Mouse (Mus musculus) hindbrain, postnatal 0 days (tissue): ENCODE results near the gene Cdkn1a. TPM values are rescaled to one million over a fixed set of nuclear protein-coding genes. Genes with fewer than 3 reads are reported as not detected.
"Not testable (repeated sequence)": the region's sequence is repeated elsewhere in the genome, so short reads cannot be mapped to it uniquely, and the experiment has no call there.

Experiments
- ATAC-seq: fragments of 200-750 bp; cut with Nextera tagmentation; 2 replicates; pipeline ENCODE4 v1.8.0; 2017; ENCODE audit warnings: mild to moderate bottlenecking, moderate TSS enrichment, moderate library complexity
- DNase-seq: peaks from one replicate; pipeline ENCODE4 v3.0.0-alpha.2; 2015; ENCODE audit warnings: low spot score
- H3K27ac ChIP-seq: fragments of 300-500 bp; sonication (generic); 2 replicates; pipeline ENCODE4 v1.5.1; 2014; ENCODE audit warnings: mild to moderate bottlenecking
- H3K27me3 ChIP-seq: fragments of 300-500 bp; sonication (generic); 2 replicates; pipeline ENCODE4 v1.6.1; 2014; ENCODE audit warnings: low read length, mixed read lengths; ENCODE audit not compliant: insufficient read depth
- H3K36me3 ChIP-seq: fragments of 300-500 bp; sonication (generic); 2 replicates; pipeline ENCODE4 v1.6.1; 2014; ENCODE audit warnings: low read length, mixed read lengths; ENCODE audit not compliant: insufficient read depth
- H3K4me1 ChIP-seq: fragments of 300-500 bp; sonication (generic); 2 replicates; pipeline ENCODE4 v1.6.1; 2014; ENCODE audit warnings: antibody characterized with exemption, low read length, mixed read lengths; ENCODE audit not compliant: insufficient read depth
- H3K4me2 ChIP-seq: fragments of 300-500 bp; sonication (generic); 2 replicates; pipeline ENCODE4 v1.6.1; 2014; ENCODE audit warnings: low read depth, mild to moderate bottlenecking, low read length, moderate library complexity, mixed read lengths
- H3K4me3 ChIP-seq: fragments of 300-500 bp; sonication (generic); 2 replicates; pipeline ENCODE4 v1.5.1; 2014; ENCODE audit warnings: low read length
- H3K9ac ChIP-seq: fragments of 300-500 bp; sonication (generic); replicated peaks from 2 replicates; pipeline ENCODE4 v1.6.1; 2014; ENCODE audit warnings: mild to moderate bottlenecking, low read length, moderate library complexity, mixed read lengths
- H3K9me3 ChIP-seq: fragments of 300-500 bp; sonication (generic); 2 replicates; pipeline ENCODE4 v1.6.1; 2016; ENCODE audit warnings: low read length, mixed read lengths
- CTCF ChIP-seq: IDR thresholded peaks from 2 replicates; pipeline ENCODE4 v1.5.1; 2016; ENCODE audit warnings: antibody characterized with exemption, control low read depth, low read depth
- WGBS: fragments of 180-500 bp; shearing (Covaris S2); extraction: QIAGEN DNeasy Blood & Tissue Kit; methylation state at CpG from one replicate; pipeline ENCODE4 v1.1.7; 2014; 5-methylcytosine and 5-hydroxymethylcytosine counted together
- polyA plus RNA-seq: library from polyadenylated mRNA; unstranded; fragments of >200 nt; fragmentation: Nextera tagmentation; extraction: Ambion mirVana; gene quantifications from 2 replicates; pipeline ENCODE4 v1.2.1, GENCODE M21; 2015
- total RNA-seq: library from RNA; depleted of rRNA; stranded (reverse); fragments of >200 nt; gene quantifications from 2 replicates; pipeline ENCODE4 v1.2.3, GENCODE M21; 2014

Cdkn1a gene
- total and polyA plus RNA-seq, 2 experiments from 2014 or later = 50.0 to 257 TPM

DNA sequence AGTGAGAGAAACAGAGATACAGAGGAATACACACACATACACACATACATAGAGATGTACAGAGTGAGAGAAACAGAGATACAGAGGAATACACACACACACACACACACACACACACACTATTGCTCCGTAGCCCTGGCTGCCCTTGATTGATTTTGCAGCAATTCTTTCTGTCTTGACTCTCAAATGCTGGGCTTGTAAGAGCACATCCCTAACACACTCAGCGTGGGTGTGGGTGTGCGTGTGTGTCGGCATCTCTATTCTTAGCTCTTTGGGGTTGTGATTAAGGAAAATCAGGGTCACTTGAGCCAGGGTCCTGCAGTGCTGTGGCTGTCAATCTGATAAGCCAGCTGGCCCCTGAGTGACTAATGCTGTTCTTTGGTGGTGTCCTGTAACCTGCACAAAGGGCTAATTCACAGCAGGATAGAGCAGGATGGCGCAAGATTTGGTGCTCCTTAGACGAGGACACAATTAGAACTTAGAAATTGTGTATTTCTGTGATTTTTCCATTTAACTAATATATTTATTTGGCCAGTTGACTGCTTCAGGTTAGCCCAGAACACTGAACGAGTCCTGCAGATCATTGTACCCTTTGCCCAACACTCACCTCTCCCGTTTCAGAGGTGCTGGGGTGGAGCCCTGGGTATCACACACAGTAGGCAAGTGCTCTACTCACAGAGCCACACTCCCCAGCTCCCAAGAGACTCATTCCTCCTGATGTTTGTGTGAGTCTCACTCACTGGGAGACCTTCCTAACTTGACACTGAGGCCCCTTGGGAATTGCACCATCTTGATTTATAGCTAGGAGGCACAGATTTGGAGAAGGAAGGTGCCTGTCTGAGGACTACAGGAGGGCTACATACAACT is 27.4 kb upstream of the Cdkn1a start:
- no peak for TF ChIP-seq CTCF
- no peaks in the 10 kb centered on the region for H3K4me1 ChIP-seq
- H3K27ac ChIP-seq = peak overlapping the region; percentile 28; the same call in 1 of the 2 replicates
- H3K4me3 ChIP-seq = no peak overlapping the region
- no peaks in the 10 kb centered on the region for H3K27me3 ChIP-seq
- H3K36me3 ChIP-seq = no peaks in the 10 kb centered on the region
- WGBS = 50% methylated on average over 8 of the region's 8 CpGs
- H3K9me3 ChIP-seq = no peaks in the 10 kb centered on the region
- no peak overlapping the region for H3K9ac ChIP-seq
- DNase-seq (no peak), ATAC-seq (peak; percentile 38; the same call in 1 of the 2 replicates)
- H3K4me2 ChIP-seq = no peak overlapping the region

DNA sequence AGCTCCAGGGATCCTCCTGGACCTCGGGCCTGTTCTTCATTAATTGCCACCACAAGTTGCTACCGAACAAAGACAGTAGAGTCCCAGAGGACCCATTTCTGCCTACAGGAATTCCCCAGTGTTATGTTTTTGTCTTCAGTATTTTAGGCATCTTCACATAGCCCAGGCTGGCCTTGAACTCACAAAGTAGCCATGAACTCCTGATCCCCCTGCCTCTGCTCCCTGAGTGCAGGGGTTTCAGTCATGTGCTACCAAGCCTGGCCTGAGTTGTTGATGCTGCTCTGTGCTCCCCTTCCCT is 26.8 kb upstream of the Cdkn1a start:
- H3K4me3 ChIP-seq = no peak overlapping the region
- H3K9me3 ChIP-seq = no peaks in the 10 kb centered on the region

DNA sequence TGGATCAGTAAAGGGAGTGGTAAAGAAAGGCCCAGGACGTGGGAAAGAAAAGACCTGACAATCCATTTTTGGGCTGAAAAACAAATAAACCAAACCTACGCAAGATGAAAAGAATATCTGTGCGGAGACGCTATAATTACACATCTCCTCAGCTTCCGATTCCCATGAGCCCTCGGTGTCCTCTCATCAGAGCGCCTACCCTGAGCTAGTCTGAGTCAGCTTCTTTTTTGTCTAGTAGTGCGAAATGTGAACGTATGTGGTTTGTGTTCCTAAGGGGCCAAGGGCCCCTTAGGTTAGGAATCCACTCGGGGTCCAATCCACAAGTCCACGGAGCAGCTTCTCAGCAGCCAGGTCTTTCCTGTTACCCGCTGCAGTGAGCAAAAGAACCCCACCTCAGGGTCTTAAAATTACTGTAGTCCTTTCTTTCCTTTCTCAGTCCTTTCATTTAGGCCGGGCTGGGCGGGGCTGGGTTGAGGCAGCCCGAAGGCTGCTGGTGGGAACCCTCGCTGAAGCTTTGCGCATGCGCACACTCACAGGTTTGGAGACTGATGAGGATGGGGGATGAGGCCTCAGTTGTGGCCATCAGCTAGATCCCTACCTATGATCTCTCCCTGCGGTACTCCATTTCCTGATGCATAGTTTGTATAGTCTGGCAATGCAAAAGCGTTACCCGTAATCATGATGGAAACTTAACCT is 25.4 kb upstream of the Cdkn1a start:
- DNase-seq (no peak), ATAC-seq (no peak)
- 81% methylated on average over 21 of the region's 21 CpGs for WGBS
- Histone ChIP-seq H3K27ac (no peak overlapping the region), H3K9ac (no peak overlapping the region), H3K36me3 (no peaks in the 10 kb centered on the region), H3K27me3 (no peaks in the 10 kb centered on the region), H3K9me3 (no peaks in the 10 kb centered on the region), H3K4me2 (no peak overlapping the region), H3K4me3 (no peak overlapping the region), H3K4me1 (no peaks in the 10 kb centered on the region)
- TF ChIP-seq CTCF = no peak

More for the DNA sequence above, 26.8 kb upstream of the Cdkn1a start:
- Histone ChIP-seq H3K27me3 (no peaks in the 10 kb centered on the region), H3K4me1 (no peaks in the 10 kb centered on the region), H3K9ac (no peak overlapping the region), H3K27ac (no peak overlapping the region), H3K4me2 (no peak overlapping the region), H3K36me3 (no peaks in the 10 kb centered on the region)
- no peak for TF ChIP-seq CTCF
- no peak for DNase-seq
- no peak for ATAC-seq
- 76% methylated on average over 2 of the region's 2 CpGs for WGBS

DNA sequence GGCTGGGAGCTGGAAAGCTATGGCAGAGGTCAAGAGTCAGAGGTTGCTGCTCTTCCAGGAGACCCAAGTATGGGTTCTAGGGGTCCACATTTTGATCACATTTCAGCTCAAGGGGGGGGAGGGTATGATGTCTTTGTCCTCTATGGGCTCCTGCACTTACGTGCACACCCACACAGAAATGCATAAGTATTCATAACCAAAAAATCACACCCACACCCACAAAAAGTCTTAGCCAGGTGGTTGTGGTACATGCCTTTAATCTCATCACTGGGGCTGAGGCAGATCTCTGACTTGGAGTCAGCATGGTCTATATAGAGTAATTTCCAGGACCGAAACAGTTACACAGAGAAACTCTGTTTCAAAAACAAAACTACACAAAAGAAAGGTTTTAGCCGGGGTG is 24.8 kb upstream of the Cdkn1a start:
- H3K9me3 ChIP-seq = no peaks in the 10 kb centered on the region
- no peak for TF ChIP-seq CTCF
- ATAC-seq = no peak
- H3K36me3 ChIP-seq = no peaks in the 10 kb centered on the region
- H3K4me3 ChIP-seq = no peak overlapping the region
- no peak for DNase-seq
- no peak overlapping the region for H3K4me2 ChIP-seq
- WGBS = 96% methylated on average over 3 of the region's 3 CpGs
- H3K27ac ChIP-seq = no peak overlapping the region
- no peak overlapping the region for H3K9ac ChIP-seq
- no peaks in the 10 kb centered on the region for H3K27me3 ChIP-seq
- H3K4me1 ChIP-seq = no peaks in the 10 kb centered on the region

DNA sequence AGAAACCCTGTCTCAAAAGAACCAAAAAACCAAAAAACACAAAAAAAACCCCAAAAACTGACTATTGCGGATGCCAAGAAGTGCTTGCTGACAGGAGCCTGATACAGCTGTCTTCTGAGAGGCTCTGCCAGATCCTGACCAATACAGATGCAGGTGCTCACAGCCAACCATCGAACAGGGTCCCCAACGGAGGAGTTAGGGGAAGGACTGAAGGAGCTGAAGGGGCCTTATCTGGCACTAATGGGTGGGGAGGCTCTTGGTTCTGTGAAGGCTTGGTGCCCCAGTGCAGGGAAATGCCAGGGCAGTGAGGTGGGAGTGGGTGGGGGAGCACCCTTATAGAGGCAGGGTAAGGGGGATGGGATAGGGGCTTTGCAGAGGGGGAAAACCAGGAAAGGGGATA is 23.4 kb upstream of the Cdkn1a start:
- not testable (repeated sequence) for ATAC-seq, H3K4me2 ChIP-seq, H3K27ac ChIP-seq, H3K9me3 ChIP-seq, DNase-seq, H3K36me3 ChIP-seq, H3K4me3 ChIP-seq, H3K9ac ChIP-seq, H3K4me1 ChIP-seq, H3K27me3 ChIP-seq
- WGBS = 74% methylated on average over 3 of the region's 3 CpGs

DNA sequence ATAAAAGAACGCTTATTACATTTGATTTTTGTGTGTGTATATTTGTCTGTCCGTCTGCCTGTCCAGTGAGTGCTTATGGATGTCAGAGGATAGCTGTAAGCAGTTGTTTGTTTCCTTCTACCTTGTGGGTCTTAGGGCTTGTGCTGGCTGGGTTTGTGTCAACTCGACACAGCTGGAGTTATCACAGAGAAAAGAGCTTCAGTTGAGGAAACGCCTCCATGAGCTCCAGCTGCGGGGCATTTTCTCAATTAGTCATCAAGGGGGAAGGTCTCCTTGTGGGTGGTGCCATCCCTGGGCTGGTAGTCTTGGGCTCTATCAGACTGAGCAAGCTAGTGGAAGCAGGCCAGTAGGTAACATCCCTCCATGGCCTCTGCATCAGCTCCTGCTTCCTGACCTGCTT is 22.9 kb upstream of the Cdkn1a start:
- no peaks in the 10 kb centered on the region for H3K27me3 ChIP-seq

DNA sequence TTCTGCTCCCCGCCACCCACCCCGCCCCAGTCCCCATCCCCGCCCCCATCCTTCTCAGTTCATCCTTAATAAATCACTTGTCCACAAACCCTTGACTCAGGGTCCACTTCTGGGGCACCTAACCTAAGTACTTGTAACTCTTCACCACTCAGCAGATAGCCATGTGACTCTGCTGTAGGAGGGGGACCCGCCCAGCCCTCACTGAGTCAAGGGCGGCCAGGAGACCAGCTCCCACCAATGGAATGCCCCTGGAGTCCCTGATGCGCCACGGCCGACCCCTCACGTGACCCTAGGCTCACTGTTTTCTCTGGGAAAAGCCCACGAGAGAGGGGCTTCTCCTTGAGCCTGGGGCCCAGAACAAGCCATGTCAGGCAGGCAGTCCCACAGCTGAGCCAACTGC is 21.7 kb upstream of the Cdkn1a start:
- DNase-seq (no peak), ATAC-seq (no peak)
- H3K4me1 ChIP-seq = peaks cover 9% of the 10 kb centered on the region
- WGBS = 73% methylated on average over 10 of the region's 10 CpGs
- no peaks in the 10 kb centered on the region for H3K9me3 ChIP-seq
- no peak overlapping the region for H3K27ac ChIP-seq
- H3K36me3 ChIP-seq = no peaks in the 10 kb centered on the region
- no peak overlapping the region for H3K9ac ChIP-seq
- no peak overlapping the region for H3K4me2 ChIP-seq
- no peak for TF ChIP-seq CTCF
- no peak overlapping the region for H3K4me3 ChIP-seq
- no peaks in the 10 kb centered on the region for H3K27me3 ChIP-seq

More for the DNA sequence above, 22.9 kb upstream of the Cdkn1a start:
- ATAC-seq (no peak), DNase-seq (no peak)
- 56% methylated on average over 5 of the region's 5 CpGs for WGBS
- Histone ChIP-seq H3K36me3 (no peaks in the 10 kb centered on the region), H3K9ac (no peak overlapping the region), H3K4me2 (no peak overlapping the region), H3K9me3 (no peaks in the 10 kb centered on the region), H3K4me3 (no peak overlapping the region), H3K4me1 (peaks cover 4% of the 10 kb centered on the region), H3K27ac (no peak overlapping the region)
- no peak for TF ChIP-seq CTCF
